Mouse (Mus musculus) neural tube, embryonic 15.5 days (tissue): ENCODE data around the gene Dydc1. TPM values are rescaled to one million over a fixed set of nuclear protein-coding genes. Genes with fewer than 3 reads are reported as not detected.

Source experiments
- polyA plus RNA-seq: library from polyadenylated mRNA; unstranded; fragments of >200 nt; fragmentation: Nextera tagmentation; extraction: Ambion mirVana; gene quantifications from 2 replicates; pipeline ENCODE4 v1.2.1, GENCODE M21; 2015

Dydc1 gene
- polyA plus RNA-seq, 1 experiment from 2014 or later = not detected

Other genes starting within 250 kb of the Dydc1 start
- 0.69 and 6.5 TPM in 2 replicates for gene Sh2d4b, start 179.6 kb upstream of the Dydc1 start, polyA plus RNA-seq
- 45.5 and 53.0 TPM in 2 replicates for gene Tspan14, start 106.1 kb upstream of the Dydc1 start, polyA plus RNA-seq
- gene Fam213a, start 59.1 kb upstream of the Dydc1 start, polyA plus RNA-seq = 93.2 and 96.7 TPM in 2 replicates
- 0.32 and 0.38 TPM in 2 replicates for gene Dydc2, start 3.7 kb upstream of the Dydc1 start, polyA plus RNA-seq
- gene Mat1a, start 32.1 kb downstream of the Dydc1 start, polyA plus RNA-seq = 0.09 TPM in 1 of 2 replicates, not detected in the other
- gene Sftpa1, start 58.9 kb downstream of the Dydc1 start, polyA plus RNA-seq = not detected in 2 replicates
- gene Mbl1, start 78.5 kb downstream of the Dydc1 start, polyA plus RNA-seq = not detected in 2 replicates
- not detected in 2 replicates for gene Sftpd, start 112.2 kb downstream of the Dydc1 start, polyA plus RNA-seq
- gene Gm2832, start 205.9 kb downstream of the Dydc1 start, polyA plus RNA-seq = 0.36 and 0.46 TPM in 2 replicates